ENCODE assay signal across 7 mouse cellular contexts in genomic region chr7:118766119-118766833, GRCm38 (mm10). TPM values are rescaled to one million over a fixed set of nuclear protein-coding genes. Genes with fewer than 3 reads are reported as not detected.
DNase-seq lines count a peak whose midpoint lies in the region; ATAC-seq and TF ChIP-seq lines count a peak whose summit lies in the region.

No protein-coding gene starts in this region.

- H3K4me3 ChIP-seq in CH12.LX (replicated peaks in 1 of 3; ENCODE audit: low read depth in 2 of 3, low read length in 2 of 3, poor library complexity in 1 of 3) = no peak overlapping the region
- no peak overlapping the region for H3K4me3 ChIP-seq in lung, embryonic 14.5 days (ENCODE audit: low read depth, low read length)

- TF ChIP-seq CTCF in CH12.LX (conservative IDR thresholded peaks at IDR 0.05 in 1 of 2, IDR thresholded peaks at IDR 0.05 in 1 of 2; ENCODE audit: low read depth in 2 of 2, low read length in 2 of 2) = peak; percentile 76 to 92
- peak; percentile 92 for TF ChIP-seq CTCF in lung, embryonic 14.5 days (IDR thresholded peaks at IDR 0.05; ENCODE audit: low read depth)

- TF ChIP-seq POLR2A in CH12.LX (IDR thresholded peaks at IDR 0.05; ENCODE audit: low read depth, low read length) = no peak

- dilution Hi-C loops in CH12.LX (cut with MboI; ENCODE audit: extremely low pct_ligation_motif_present, extremely low pct_unique_long_range_greater_than_20kb, low sequenced_read_pairs) = no loop called here

- peak; percentile 96 for TF ChIP-seq RAD21 in CH12.LX (IDR thresholded peaks at IDR 0.05; ENCODE audit: low read depth, low read length)

- H3K9ac ChIP-seq in CH12.LX (ENCODE audit: insufficient read depth, low read depth) = no peak overlapping the region
- no peak overlapping the region for H3K9ac ChIP-seq in lung, embryonic 14.5 days

- peaks cover 28 to 86% of the 10 kb centered on the region in 2 experiments for H3K36me3 ChIP-seq in CH12.LX (replicated peaks in 1 of 2; ENCODE audit: control insufficient read depth in 1 of 2, insufficient read depth in 1 of 2, low read length in 1 of 2)
- peaks cover 32% of the 10 kb centered on the region; the same call in 1 of the 2 replicates for H3K36me3 ChIP-seq in lung, embryonic 14.5 days (ENCODE audit: insufficient read depth)

- no peak overlapping the region for H3K4me2 ChIP-seq in CH12.LX (ENCODE audit: insufficient read depth, low read depth, poor library complexity, severe bottlenecking)
- H3K4me2 ChIP-seq in lung, embryonic 14.5 days = no peak overlapping the region

- H3K9me3 ChIP-seq in CH12.LX (replicated peaks; ENCODE audit: low read length) = no peaks in the 10 kb centered on the region
- H3K9me3 ChIP-seq in lung, embryonic 14.5 days (ENCODE audit: low read depth, low read length) = no peaks in the 10 kb centered on the region

- intact Hi-C loops in gastrocnemius, postnatal 14 days (cut with DNase I; ENCODE audit: low total_unique reads) = loop anchor here (10.0 kb wide), 1 partner anchor 79 kb away; no protein-coding TSS in a partner anchor

- no peak overlapping the region for H3K27ac ChIP-seq in CH12.LX (ENCODE audit: insufficient read depth, low read depth)
- no peak overlapping the region for H3K27ac ChIP-seq in lung, embryonic 14.5 days (ENCODE audit: low read depth)

- H3K4me1 ChIP-seq in CH12.LX (ENCODE audit: control insufficient read depth in 1 of 2, insufficient read depth in 2 of 2) = peaks cover 0 to 4% of the 10 kb centered on the region in 2 experiments; a peak in 1 of 4 replicates
- H3K4me1 ChIP-seq in lung, embryonic 14.5 days (ENCODE audit: insufficient read depth) = no peaks in the 10 kb centered on the region

- no peaks in the 10 kb centered on the region for H3K79me2 ChIP-seq in CH12.LX (replicated peaks; ENCODE audit: control insufficient read depth, extremely low read depth, insufficient read depth, poor library complexity, severe bottlenecking)

- no peaks in the 10 kb centered on the region for H3K27me3 ChIP-seq in CH12.LX (replicated peaks)
- H3K27me3 ChIP-seq in lung, embryonic 14.5 days (ENCODE audit: insufficient read depth, low read length) = no peaks in the 10 kb centered on the region

- 55% methylated on average over 18 of the region's 18 CpGs for WGBS in lung, embryonic 14.5 days

- TF ChIP-seq EP300 in CH12.LX (IDR thresholded peaks at IDR 0.05; ENCODE audit: low read length) = no peak

- peak; percentile 78 for DNase-seq in CH12.LX (ENCODE audit: extremely low read depth)
- DNase-seq in T-cell, adult 2 months (ENCODE audit: low spot score) = peak; percentile 37
- DNase-seq in gastrocnemius, postnatal 14 days = peak; percentile 23
- DNase-seq in kidney, postnatal 4 days = peak; percentile 74 to 82
- DNase-seq in lung, embryonic 14.5 days = peak; percentile 91
- DNase-seq in ovary, postnatal 36 days (ENCODE audit: low spot score) = peak; percentile 43

- in situ Hi-C loops in CH12.LX (cut with MboI; ENCODE audit: low pct_ligation_motif_present, low pct_unique_long_range_greater_than_20kb, low sequenced_read_pairs) = no loop called here

- ATAC-seq in common myeloid progenitor, adult 5-6 weeks (replicated peaks; ENCODE audit: low read depth, poor library complexity, severe bottlenecking) = peak; percentile 82
- ATAC-seq in lung, embryonic 14.5 days (ENCODE audit: insufficient read depth) = 0 out of 2 replicates have a peak, but pooled peaks have one; percentile 19

TF ChIP-seq in CH12.LX, 34 proteins besides CTCF, POLR2A, EP300 and RAD21:
- TF ChIP-seq NELFE (IDR thresholded peaks at IDR 0.05; ENCODE audit: low read depth, low read length) (no peak), MYC (IDR thresholded peaks at IDR 0.05; ENCODE audit: low read depth, low read length) (0 out of 2 replicates have a peak, but pooled peaks have one; percentile 39), KAT2A (IDR thresholded peaks at IDR 0.05; ENCODE audit: insufficient replicate concordance, low read length) (no peak), USF1 (IDR thresholded peaks at IDR 0.05; ENCODE audit: low read depth, low read length) (no peak), ZNF384 (IDR thresholded peaks at IDR 0.05; ENCODE audit: low read depth, low read length) (peak; percentile 96), ZC3H11A (IDR thresholded peaks at IDR 0.05; ENCODE audit: low read depth, low read length) (peak; percentile 15; the same call in 1 of the 2 replicates), BHLHE40 (IDR thresholded peaks at IDR 0.05; ENCODE audit: low read depth, low read length) (0 out of 2 replicates have a peak, but pooled peaks have one; percentile 23), ZMIZ1 (IDR thresholded peaks at IDR 0.05; ENCODE audit: low read depth, low read length) (no peak), SMC3 (IDR thresholded peaks at IDR 0.05; ENCODE audit: low read depth, low read length) (peak; percentile 87)

RNA-seq across cellular contexts. Expression of gene Vps35l, which starts 26.2 kb away (rescaled TPM):
- total RNA-seq in CH12.LX (2012; rRNA removed) (39.0 and 43.9 TPM in 2 replicates), CH12.LX (2014; rRNA removed) (45.8 and 54.7 TPM in 2 replicates)
- polyA plus RNA-seq in CH12.LX (2012; ENCODE audit: insufficient read length, low read depth) = 46.0 and 57.7 TPM in 2 replicates
- 33.3 and 53.9 TPM in 2 replicates for total RNA-seq in common myeloid progenitor, adult 5-6 weeks (2017)
- total RNA-seq in gastrocnemius, postnatal 14 days (2021) = 10 to 100 TPM; 21.2 to 24.2 TPM
- 63.4 and 66.3 TPM in 2 replicates for polyA plus RNA-seq in lung, embryonic 14.5 days (2014; fragmentation: Nextera tagmentation; extraction: Ambion mirVana)

RNA-seq across cellular contexts. Expression of gene Ccp110, which starts 53.9 kb away (rescaled TPM):
- total RNA-seq in CH12.LX (2012; rRNA removed) (13.4 and 16.9 TPM in 2 replicates), CH12.LX (2014; rRNA removed) (10.6 and 11.9 TPM in 2 replicates)
- polyA plus RNA-seq in CH12.LX (2012; ENCODE audit: insufficient read length, low read depth) = 14.6 and 16.3 TPM in 2 replicates
- total RNA-seq in common myeloid progenitor, adult 5-6 weeks (2017) = 26.8 and 33.1 TPM in 2 replicates
- 1 to 10 TPM; 2.6 to 3.1 TPM for total RNA-seq in gastrocnemius, postnatal 14 days (2021)
- 12.0 and 13.5 TPM in 2 replicates for polyA plus RNA-seq in lung, embryonic 14.5 days (2014; fragmentation: Nextera tagmentation; extraction: Ambion mirVana)

Comparison
In these comparisons a context has a peak if more than half of its experiments do, and no peak if none do; other contexts are left out.
1. DNase-seq: peak in every context shown above with its lines; median percentile 91 in lung, embryonic 14.5 days; 78 in CH12.LX; 78 in kidney, postnatal 4 days; 43 in ovary, postnatal 36 days; 37 in T-cell, adult 2 months; 23 in gastrocnemius, postnatal 14 days.